Mouse (Mus musculus) 3T3-L1 (cell line): ENCODE data around the gene Gm2832.
"Not testable (repeated sequence)": the region's sequence is repeated elsewhere in the genome, so short reads cannot be mapped to it uniquely, and the experiment has no call there.

Experiments
- DNase-seq: peaks from one replicate; pipeline ENCODE4 v3.0.0-alpha.2; 2015; ENCODE audit warnings: low read depth, low spot score

Gm2832 gene

GRCm38 (mm10) chr14:41278505-41278904 lies at the start of gene Gm2832:
TSS of gene Gm2832 (plus strand) at chr14:41278805.
- DNase-seq: not testable (repeated sequence)

GRCm38 (mm10) chr14:41263296-41263695 lies 15.3 kb upstream of the Gm2832 start:
- not testable (repeated sequence) for DNase-seq

- DNase-seq: not testable (repeated sequence)
Measured at GRCm38 (mm10) chr14:41263853-41264755, 14.5 kb upstream of the Gm2832 start.

GRCm38 (mm10) chr14:41264756-41265566 lies 13.6 kb upstream of the Gm2832 start:
- DNase-seq: not testable (repeated sequence)

GRCm38 (mm10) chr14:41285965-41286364 lies 7.4 kb downstream of the Gm2832 start:
- DNase-seq: not testable (repeated sequence)
